Mouse (Mus musculus) heart, embryonic 15.5 days (tissue): Measurements from ENCODE around the gene Sipa1l3. TPM values are rescaled to one million over a fixed set of nuclear protein-coding genes. Genes with fewer than 3 reads are reported as not detected.

ENCODE experiments used
- ATAC-seq: fragments of 200-750 bp; cut with Nextera tagmentation; replicated peaks from 2 replicates; pipeline ENCODE4 v1.8.0; 2017; ENCODE audit warnings: low read depth, moderate TSS enrichment; ENCODE audit not compliant: insufficient number of reproducible peaks, insufficient read depth, low FRiP score
- H3K27ac ChIP-seq: fragments of 300-500 bp; sonication (generic); 2 replicates; pipeline ENCODE4 v1.5.1; 2015; ENCODE audit warnings: mild to moderate bottlenecking, inconsistent platforms
- H3K27me3 ChIP-seq: fragments of 300-500 bp; sonication (generic); 2 replicates; pipeline ENCODE4 v1.6.1; 2015; ENCODE audit warnings: inconsistent platforms
- H3K36me3 ChIP-seq: fragments of 300-500 bp; sonication (generic); 2 replicates; pipeline ENCODE4 v1.6.1; 2015; ENCODE audit warnings: mild to moderate bottlenecking, inconsistent platforms
- H3K4me1 ChIP-seq: fragments of 300-500 bp; sonication (generic); replicated peaks from 2 replicates; pipeline ENCODE4 v1.6.1; 2015; ENCODE audit warnings: inconsistent platforms
- H3K4me2 ChIP-seq: fragments of 300-500 bp; sonication (generic); 2 replicates; pipeline ENCODE4 v1.6.1; 2015; ENCODE audit warnings: inconsistent platforms, mild to moderate bottlenecking, moderate library complexity
- H3K4me3 ChIP-seq: fragments of 300-500 bp; sonication (generic); 2 replicates; pipeline ENCODE4 v1.5.1; 2015; ENCODE audit warnings: mild to moderate bottlenecking, inconsistent platforms
- H3K9ac ChIP-seq: fragments of 300-500 bp; sonication (generic); 2 replicates; pipeline ENCODE4 v1.6.1; 2015; ENCODE audit warnings: mild to moderate bottlenecking, inconsistent platforms
- H3K9me3 ChIP-seq: fragments of 300-500 bp; sonication (generic); replicated peaks from 2 replicates; pipeline ENCODE4 v1.6.1; 2016; ENCODE audit warnings: inconsistent platforms
- WGBS: fragments of 180-500 bp; shearing (Covaris S2); methylation state at CpG from one replicate; pipeline ENCODE4 v1.1.7; 2015; ENCODE audit warnings: mixed read lengths; 5-methylcytosine and 5-hydroxymethylcytosine counted together
- polyA plus RNA-seq: library from polyadenylated mRNA; unstranded; fragments of >200 nt; fragmentation: Nextera tagmentation; extraction: Ambion mirVana; gene quantifications from 2 replicates; pipeline ENCODE4 v1.2.1, GENCODE M21; 2015

Gene Sipa1l3
- polyA plus RNA-seq, 1 experiment from 2014 or later, result 2.2 TPM

DNA sequence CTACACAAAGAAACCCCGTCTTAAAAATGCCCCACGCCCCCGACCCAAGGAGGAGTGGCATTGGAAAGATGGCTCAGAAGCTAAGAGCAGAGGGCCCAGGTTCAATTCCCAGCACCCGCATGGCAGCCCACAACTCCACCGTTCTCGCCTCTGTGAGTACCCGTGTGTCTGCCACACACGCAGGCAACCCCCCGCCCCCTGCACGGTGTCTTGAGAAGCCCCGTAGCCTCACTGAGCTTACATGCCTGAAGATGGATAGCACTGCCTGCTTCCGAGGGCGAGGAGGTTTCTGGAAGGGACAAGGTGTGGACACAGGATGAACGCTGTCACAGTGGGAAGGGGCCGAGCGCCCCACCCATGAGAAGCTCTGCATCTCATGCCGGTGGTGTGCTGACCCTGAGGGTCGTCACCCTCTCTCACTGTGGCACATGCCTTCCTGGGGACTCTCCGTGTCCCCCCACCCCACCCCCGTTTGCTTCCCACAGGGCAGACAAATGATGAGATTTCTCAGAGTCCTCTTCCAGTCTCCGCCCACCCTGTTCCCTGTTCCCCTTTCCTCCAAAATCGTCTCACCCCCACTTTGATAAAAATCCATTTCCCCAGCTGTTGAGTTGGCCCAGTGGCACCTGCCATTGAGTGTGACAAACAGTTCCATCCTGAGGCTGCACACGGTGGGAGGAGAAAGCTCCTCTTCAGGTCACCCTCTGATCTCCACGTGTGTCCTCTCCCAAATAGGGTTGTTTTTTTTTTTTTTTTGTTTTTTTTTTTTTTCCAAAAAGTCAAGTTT lies 222.4 kb downstream of the Sipa1l3 start:
- peaks cover 18% of the 10 kb centered on the region for H3K27me3 ChIP-seq
- WGBS, result 72% methylated on average over 24 of the region's 24 CpGs
- H3K4me1 ChIP-seq, result peaks cover 17% of the 10 kb centered on the region
- H3K4me2 ChIP-seq, result no peak overlapping the region
- no peak overlapping the region for H3K4me3 ChIP-seq
- no peak overlapping the region for H3K27ac ChIP-seq
- no peaks in the 10 kb centered on the region for H3K9me3 ChIP-seq
- no peak overlapping the region for H3K9ac ChIP-seq
- ATAC-seq, result no peak
- H3K36me3 ChIP-seq, result no peaks in the 10 kb centered on the region

DNA sequence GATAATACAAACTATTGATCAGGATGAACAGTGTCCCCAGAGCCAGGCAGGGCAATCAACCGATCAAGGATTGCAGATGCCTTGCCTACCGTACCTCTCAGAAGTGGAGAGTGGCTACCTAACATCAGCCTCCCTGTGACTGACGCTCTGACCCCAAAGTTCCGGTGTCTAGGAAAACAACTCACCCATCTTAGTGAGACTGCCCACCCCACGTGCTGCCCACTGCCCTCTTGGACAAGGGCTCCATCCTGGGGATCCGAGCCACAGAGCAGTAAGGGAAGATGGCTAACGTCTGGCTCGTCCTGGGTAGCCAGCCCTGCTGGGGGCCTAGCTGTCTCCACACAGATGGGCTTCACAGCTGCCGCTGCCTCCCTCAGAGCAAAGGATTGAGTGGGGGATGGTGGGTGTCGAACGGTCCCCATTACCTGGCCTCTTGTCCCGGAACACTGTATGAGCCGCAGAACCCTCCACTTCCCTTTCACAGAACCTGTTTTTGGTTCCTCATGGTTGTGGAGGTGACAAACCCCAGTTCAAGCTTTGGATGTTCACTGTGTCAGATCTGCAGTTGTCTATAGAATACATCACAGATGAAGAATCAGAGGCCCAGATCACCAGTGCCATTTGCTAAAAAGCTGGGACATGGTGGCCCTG lies 224.2 kb downstream of the Sipa1l3 start:
- Histone ChIP-seq H3K36me3 (no peaks in the 10 kb centered on the region), H3K9ac (no peak overlapping the region), H3K4me2 (no peak overlapping the region), H3K27ac (no peak overlapping the region), H3K9me3 (no peaks in the 10 kb centered on the region), H3K4me1 (peaks cover 31% of the 10 kb centered on the region), H3K27me3 (peaks cover 8% of the 10 kb centered on the region), H3K4me3 (no peak overlapping the region)
- ATAC-seq, result no peak
- 66% methylated on average over 13 of the region's 13 CpGs for WGBS

DNA sequence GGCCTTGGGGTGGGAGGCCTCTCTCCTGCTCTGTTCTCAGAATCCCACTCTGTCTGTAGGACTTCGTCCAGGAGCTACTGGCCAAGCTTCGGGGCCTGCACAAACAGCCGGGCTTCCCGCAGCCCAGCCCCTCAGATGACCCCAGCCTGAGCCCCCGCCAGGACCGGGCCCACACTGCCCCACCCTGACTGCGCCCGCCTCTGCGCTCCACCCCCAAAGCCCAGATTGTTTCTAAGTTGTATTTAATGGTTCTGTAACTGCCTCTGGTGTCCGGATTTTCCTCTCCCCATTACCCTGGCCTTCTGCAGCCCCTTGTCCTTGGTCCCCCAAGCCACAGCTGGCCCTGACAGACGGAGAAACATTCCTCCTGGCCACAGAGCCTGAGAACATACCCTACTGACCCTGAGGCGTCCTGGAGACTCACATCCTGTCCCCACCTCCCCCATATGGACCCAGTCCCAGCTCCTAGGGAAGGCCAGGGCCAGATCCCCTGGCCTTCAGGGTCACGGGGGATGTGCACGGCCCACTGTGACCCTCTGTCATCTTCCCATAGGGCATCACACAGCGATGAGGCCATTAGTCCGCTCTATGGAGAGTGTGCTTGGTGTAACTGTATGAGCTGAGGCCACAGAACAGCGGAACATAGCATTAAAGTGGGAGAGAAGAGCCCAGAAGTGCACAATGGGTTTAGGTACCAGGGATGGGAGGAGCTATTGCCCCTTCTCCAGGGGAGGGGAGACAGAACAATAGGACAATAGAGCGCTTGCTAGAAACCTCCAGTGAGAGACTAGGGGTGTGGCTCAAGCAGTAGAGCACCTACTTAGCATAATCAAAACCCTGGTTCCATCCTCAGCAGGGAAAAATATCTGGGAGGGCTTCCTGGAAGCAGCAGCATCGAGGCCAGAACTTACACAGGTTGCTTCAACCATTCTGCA lies 225.0 kb downstream of the Sipa1l3 start:
- no peak overlapping the region for H3K4me3 ChIP-seq
- ATAC-seq, result no peak; the same call in 1 of the 2 replicates
- peak overlapping the region; percentile 65 for H3K27ac ChIP-seq
- H3K27me3 ChIP-seq, result peaks cover 11% of the 10 kb centered on the region
- no peaks in the 10 kb centered on the region for H3K36me3 ChIP-seq
- H3K4me1 ChIP-seq, result peaks cover 39% of the 10 kb centered on the region
- no peaks in the 10 kb centered on the region for H3K9me3 ChIP-seq
- 45% methylated on average over 19 of the region's 19 CpGs for WGBS
- H3K4me2 ChIP-seq, result no peak overlapping the region
- no peak overlapping the region for H3K9ac ChIP-seq

DNA sequence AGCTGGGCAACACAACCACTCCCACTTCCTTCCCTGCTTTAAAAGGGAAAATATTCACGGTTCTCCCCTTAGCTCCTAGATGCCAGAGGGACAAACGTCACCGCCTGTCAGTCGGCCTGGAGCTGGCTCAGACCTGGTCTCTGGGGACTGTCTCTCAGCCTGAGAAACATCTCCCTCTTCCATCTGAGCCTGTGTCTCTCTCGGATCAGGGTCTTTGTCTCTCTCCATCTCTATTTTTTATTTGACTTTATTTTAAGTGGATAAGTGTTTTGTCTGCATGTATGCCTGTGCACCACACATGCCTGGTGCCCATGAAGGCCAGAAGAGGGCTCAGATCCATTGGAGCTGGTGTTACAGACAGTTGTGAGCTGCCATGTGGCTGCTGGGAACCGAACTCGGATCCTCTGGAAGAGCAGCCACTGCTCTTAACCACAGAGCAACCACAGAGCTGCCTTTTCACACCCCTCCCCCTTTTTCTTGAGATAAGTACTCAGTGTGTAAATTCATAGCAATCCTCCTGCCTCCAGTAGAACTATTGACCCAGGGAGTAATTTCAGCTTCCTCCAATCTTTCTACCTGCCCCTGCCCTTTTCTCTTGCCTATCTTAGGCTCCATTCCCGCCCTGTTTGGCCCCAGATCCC lies 225.9 kb downstream of the Sipa1l3 start:
- 30% methylated on average over 8 of the region's 8 CpGs for WGBS
- Histone ChIP-seq H3K27me3 (peaks cover 12% of the 10 kb centered on the region), H3K9me3 (no peaks in the 10 kb centered on the region), H3K4me2 (peak overlapping the region; percentile 16; the same call in 1 of the 2 replicates), H3K36me3 (no peaks in the 10 kb centered on the region), H3K27ac (peak overlapping the region; percentile 65), H3K9ac (no peak overlapping the region), H3K4me3 (no peak overlapping the region), H3K4me1 (peaks cover 39% of the 10 kb centered on the region)
- ATAC-seq, result peak; percentile 36; the same call in 1 of the 2 replicates

DNA sequence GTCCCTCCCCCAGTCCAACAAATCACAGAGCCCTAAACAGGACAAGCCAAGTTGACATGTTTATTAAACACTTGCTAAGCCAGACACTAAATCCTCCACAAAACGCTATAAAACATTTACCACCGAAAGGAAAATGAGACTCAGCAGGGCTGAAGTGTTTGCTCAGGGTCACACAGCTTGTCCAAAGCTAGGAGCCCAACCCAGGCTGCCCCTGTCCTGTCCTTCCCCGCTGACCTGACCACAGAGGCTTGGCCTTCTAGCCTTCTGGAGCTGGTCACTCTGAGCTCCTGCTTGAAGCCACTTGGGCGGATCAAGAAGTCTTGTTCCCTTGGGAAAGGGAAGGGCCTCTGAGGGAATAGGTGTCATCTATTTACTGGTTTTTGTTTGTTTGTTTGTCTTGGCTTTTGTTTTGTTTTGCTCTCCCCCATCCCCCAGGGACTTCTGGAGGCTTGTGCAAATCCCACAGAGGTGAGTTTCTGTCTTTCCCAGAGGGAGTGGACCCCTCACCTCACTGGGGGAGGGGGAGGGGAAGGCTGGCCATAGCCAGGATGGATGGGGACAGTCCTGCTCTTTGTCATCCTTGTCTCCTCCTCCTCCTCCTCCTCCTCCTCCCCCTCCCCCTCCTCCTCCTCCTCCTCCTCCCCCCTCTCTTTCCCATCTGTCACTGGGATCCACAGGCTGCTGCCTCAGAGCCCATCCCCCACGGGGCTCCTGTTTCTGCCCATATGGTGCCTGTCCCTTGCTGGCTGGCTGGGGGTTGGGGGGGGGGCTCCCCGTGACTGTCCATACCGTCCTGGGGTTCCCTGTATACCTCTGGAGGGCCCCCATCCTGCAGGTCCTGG lies 226.6 kb downstream of the Sipa1l3 start:
- whole genome bisulfite sequencing, result 31% methylated on average over 6 of the region's 7 CpGs
- Histone ChIP-seq H3K27me3 (peaks cover 12% of the 10 kb centered on the region; the same call in 1 of the 2 replicates), H3K9me3 (no peaks in the 10 kb centered on the region), H3K9ac (no peak overlapping the region), H3K4me1 (peaks cover 37% of the 10 kb centered on the region), H3K36me3 (no peaks in the 10 kb centered on the region), H3K4me3 (no peak overlapping the region), H3K27ac (peak overlapping the region; percentile 69), H3K4me2 (peak overlapping the region; percentile 95; the same call in 1 of the 2 replicates)
- no peak for ATAC-seq

DNA sequence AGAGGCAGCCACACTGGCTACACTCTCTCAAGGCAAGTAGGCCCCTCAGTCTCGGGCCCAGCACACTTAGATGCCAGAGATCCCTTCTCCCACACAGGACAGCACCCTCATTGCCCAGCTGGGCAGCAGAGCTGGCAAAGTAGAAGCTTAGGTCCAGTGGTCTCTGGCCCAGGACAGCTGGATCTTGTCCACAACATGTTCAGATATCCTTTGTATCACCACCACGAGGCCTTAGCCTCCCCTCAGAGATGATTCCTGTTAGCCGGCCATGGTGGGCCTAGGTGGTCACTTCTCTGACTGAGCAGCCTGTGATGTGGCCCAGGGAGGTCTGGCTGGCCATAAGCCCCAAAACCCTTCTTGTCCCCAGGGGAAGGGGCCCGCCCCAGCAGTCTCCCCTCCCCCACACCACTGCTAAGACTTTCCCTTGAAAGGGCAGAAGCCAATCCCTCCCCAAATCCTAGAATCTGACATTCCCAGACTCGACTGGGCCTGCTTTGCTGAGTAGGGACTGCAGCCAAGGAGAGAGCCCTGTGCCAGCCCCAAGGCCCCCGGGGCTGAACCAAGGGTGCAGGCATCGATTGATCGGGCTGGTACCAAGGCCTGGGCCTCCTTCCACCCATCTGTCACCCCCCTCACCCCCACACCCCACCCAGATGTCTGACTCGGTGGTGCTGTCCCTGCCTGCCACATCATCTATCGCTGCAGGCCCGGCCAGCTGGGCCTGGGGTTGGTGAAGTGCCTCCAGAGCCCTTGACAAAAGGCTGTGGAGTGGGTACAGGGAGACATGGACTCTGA lies 227.6 kb downstream of the Sipa1l3 start:
- H3K4me2 ChIP-seq, result peak overlapping the region; percentile 95
- WGBS, result 55% methylated on average over 11 of the region's 11 CpGs
- no peak for ATAC-seq
- H3K36me3 ChIP-seq, result no peaks in the 10 kb centered on the region
- peak overlapping the region; percentile 69 for H3K4me3 ChIP-seq
- peaks cover 37% of the 10 kb centered on the region for H3K4me1 ChIP-seq
- peak overlapping the region; percentile 34 for H3K9ac ChIP-seq
- peaks cover 12% of the 10 kb centered on the region; the same call in 1 of the 2 replicates for H3K27me3 ChIP-seq
- peak overlapping the region; percentile 69 for H3K27ac ChIP-seq
- no peaks in the 10 kb centered on the region for H3K9me3 ChIP-seq

DNA sequence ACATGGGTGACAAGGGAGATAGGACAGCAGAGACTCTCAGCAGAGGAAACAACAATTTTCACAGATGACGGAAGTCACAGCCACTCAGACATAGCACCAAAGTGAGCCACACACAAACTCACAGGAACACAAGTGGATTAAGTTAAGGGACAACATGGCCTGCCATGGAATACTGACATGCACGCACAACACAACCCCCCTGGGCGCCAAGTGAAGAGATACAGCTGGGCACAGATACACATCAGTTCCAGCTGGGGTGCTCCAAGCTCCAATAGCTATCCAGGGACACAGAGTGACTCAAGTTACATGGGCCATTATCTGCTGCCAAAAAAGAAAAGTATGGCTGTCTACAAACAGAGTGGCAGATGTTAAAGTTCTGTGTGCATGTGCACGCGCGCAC lies 228.6 kb downstream of the Sipa1l3 start:
- Histone ChIP-seq H3K4me2 (peak overlapping the region; percentile 95), H3K36me3 (no peaks in the 10 kb centered on the region), H3K4me1 (peaks cover 37% of the 10 kb centered on the region), H3K27ac (peak overlapping the region; percentile 69), H3K9ac (peak overlapping the region; percentile 62; the same call in 1 of the 2 replicates), H3K27me3 (peaks cover 16% of the 10 kb centered on the region), H3K9me3 (no peaks in the 10 kb centered on the region), H3K4me3 (peak overlapping the region; percentile 69)
- ATAC-seq, result no peak
- 79% methylated on average over 6 of the region's 6 CpGs for WGBS

DNA sequence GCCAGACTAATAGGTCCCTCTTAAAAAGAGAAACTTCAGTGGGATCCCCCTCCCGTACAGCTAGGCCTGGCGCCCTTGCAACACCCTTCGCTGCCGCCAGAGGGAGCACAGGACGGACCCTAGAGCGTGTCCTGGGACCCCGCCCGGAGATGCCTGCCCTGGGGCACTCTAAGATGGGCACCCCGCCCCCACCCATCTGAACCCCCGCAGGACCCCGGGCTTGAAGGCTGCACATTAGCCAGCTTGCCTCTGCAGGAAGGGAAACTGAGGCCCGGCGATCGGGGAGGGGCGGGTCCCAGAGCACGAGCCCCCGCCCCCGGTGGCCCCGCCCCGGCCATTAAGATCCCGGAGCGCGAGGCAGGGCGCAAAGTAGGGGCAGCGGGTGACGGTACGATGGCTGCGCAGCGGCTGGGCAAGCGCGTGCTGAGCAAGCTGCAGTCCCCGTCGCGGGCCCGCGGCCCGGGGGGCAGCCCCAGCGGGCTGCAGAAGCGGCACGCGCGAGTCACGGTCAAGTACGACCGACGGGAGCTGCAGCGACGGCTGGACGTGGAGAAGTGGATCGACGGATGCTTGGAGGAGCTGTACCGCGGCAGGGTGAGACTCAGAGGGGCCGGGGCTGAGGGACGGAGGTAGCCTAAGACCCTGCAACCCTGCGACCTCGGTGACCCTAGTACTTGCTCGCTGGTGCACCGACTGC lies 229.4 kb downstream of the Sipa1l3 start, which contains the start of gene Ppp1r14a:
Gene Ppp1r14a (plus strand): TSS at position 367 of the 697 bp plus-strand sequence.
- Histone ChIP-seq H3K4me2 (peak within 1 kb of the TSS; percentile 95), H3K4me3 (peak within 1 kb of the TSS; percentile 69), H3K4me1 (peaks cover 37% of the 10 kb centered on the region), H3K27me3 (peaks cover 18% of the 10 kb centered on the region), H3K9ac (peak within 1 kb of the TSS; percentile 62), H3K27ac (peak within 1 kb of the TSS; percentile 69), H3K9me3 (no peaks in the 10 kb centered on the region), H3K36me3 (no peaks in the 10 kb centered on the region)
- 2% methylated on average over 59 of the region's 59 CpGs for WGBS
- peak; percentile 53; the same call in 1 of the 2 replicates for ATAC-seq

DNA sequence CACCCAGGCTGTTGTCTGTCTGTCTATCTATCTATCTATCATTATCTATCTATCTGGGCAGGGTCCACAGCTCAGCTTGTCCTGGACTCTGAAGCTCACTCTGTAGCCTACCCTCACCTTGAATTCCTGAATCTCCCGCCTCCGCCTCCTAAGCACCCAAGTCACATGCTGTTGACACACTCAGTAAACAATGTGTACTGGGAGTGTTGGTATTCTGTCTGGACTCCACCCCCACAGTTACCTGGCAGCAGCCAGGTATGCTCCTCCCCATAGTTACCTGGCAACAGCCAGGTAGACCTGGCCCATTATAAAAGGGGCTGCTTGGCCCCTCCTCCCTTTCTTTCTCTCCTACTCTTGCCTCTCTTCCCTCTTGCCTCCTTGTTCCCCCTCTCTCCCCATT lies 230.4 kb downstream of the Sipa1l3 start:
- Histone ChIP-seq H3K36me3 (no peaks in the 10 kb centered on the region), H3K4me1 (peaks cover 32% of the 10 kb centered on the region), H3K4me3 (no peak overlapping the region), H3K27me3 (peaks cover 18% of the 10 kb centered on the region), H3K9me3 (no peaks in the 10 kb centered on the region), H3K4me2 (no peak overlapping the region), H3K9ac (no peak overlapping the region), H3K27ac (no peak overlapping the region)
- ATAC-seq, result no peak
- 92% methylated on average over 2 of the region's 2 CpGs for WGBS
